Mouse (Mus musculus) MEL (cell line): ENCODE measurements around the gene Nfia. TPM values are rescaled to one million over a fixed set of nuclear protein-coding genes. Genes with fewer than 3 reads are reported as not detected.
A peak's percentile ranks its signal among the peaks of the same experiment; 100 is the strongest.

ENCODE experiments used
- DNase-seq: peaks from one replicate; pipeline ENCODE4 v3.0.0; 2011; ENCODE audit warnings: low read depth, low spot score
- H3K27ac ChIP-seq: 2 replicates; pipeline ENCODE4 v1.5.1; 2012; ENCODE audit warnings: low read depth, mild to moderate bottlenecking, control low read depth, low read length, moderate library complexity; ENCODE audit not compliant: control insufficient read depth
- H3K27me3 ChIP-seq, 2 experiments: fragments of 150-350 bp in 1 of 2; sonication (generic) in 1 of 2; 2 replicates each; pipeline ENCODE4 v1.6.1; 2012; ENCODE audit warnings: low read length in 2 of 2, mild to moderate bottlenecking in 2 of 2, improper control_type of control experiment in 1 of 2, moderate library complexity in 1 of 2; ENCODE audit not compliant: insufficient read depth in 2 of 2, control insufficient read depth in 1 of 2
- H3K36me3 ChIP-seq, 2 experiments: 2 replicates each; pipeline ENCODE4 v1.6.1; 2012 to 2014; ENCODE audit warnings: low read length in 2 of 2, improper control_type of control experiment in 1 of 2, inconsistent platforms in 1 of 2, mild to moderate bottlenecking in 1 of 2; ENCODE audit not compliant: insufficient read depth in 2 of 2, control insufficient read depth in 1 of 2
- H3K4me1 ChIP-seq, 2 experiments: fragments of 150-350 bp in 1 of 2; sonication (generic) in 1 of 2; 2 replicates each; pipeline ENCODE4 v1.6.1; 2012; ENCODE audit warnings: low read length in 2 of 2, improper control_type of control experiment in 1 of 2, mild to moderate bottlenecking in 1 of 2; ENCODE audit not compliant: insufficient read depth in 2 of 2, control insufficient read depth in 1 of 2
- H3K4me3 ChIP-seq, 2 experiments: fragments of 150-350 bp in 1 of 2; sonication (generic) in 1 of 2; 2 replicates each; pipeline ENCODE4 v1.5.1; 2012; ENCODE audit warnings: low read depth in 2 of 2, low read length in 2 of 2, mild to moderate bottlenecking in 2 of 2, moderate library complexity in 2 of 2, control low read depth in 1 of 2, improper control_type of control experiment in 1 of 2; ENCODE audit not compliant: control insufficient read depth in 1 of 2, insufficient read depth in 1 of 2
- H3K79me2 ChIP-seq: 2 replicates; pipeline ENCODE4 v1.6.1; 2012; ENCODE audit warnings: mild to moderate bottlenecking, low read length, moderate library complexity; ENCODE audit not compliant: control insufficient read depth, poor library complexity, insufficient read depth
- H3K9ac ChIP-seq: 2 replicates; pipeline ENCODE4 v1.6.1; 2012; ENCODE audit warnings: low read depth, mild to moderate bottlenecking, control low read depth, low read length, moderate library complexity; ENCODE audit not compliant: control insufficient read depth, poor library complexity, severe bottlenecking
- H3K9me3 ChIP-seq: fragments of 150-350 bp; sonication (generic); replicated peaks from 2 replicates; pipeline ENCODE4 v1.6.1; 2012; ENCODE audit warnings: mild to moderate bottlenecking, low read length, improper control_type of control experiment, moderate library complexity; ENCODE audit not compliant: insufficient read depth
- BHLHE40 ChIP-seq: IDR thresholded peaks from 2 replicates; pipeline ENCODE4 v1.6.1; 2012; ENCODE audit warnings: low read depth, mild to moderate bottlenecking, inconsistent platforms, low read length, improper control_type of control experiment, borderline replicate concordance
- CHD1 ChIP-seq: IDR thresholded peaks from 2 replicates; pipeline ENCODE4 v1.6.1; 2012; ENCODE audit warnings: low read depth, mild to moderate bottlenecking, inconsistent platforms, low read length, improper control_type of control experiment
- CHD2 ChIP-seq: IDR thresholded peaks from 2 replicates; pipeline ENCODE4 v1.6.1; 2011; ENCODE audit warnings: low read length, improper control_type of control experiment
- CTCF ChIP-seq, 3 experiments: IDR thresholded peaks in 2 of 3; conservative IDR thresholded peaks in 1 of 3; 2 replicates each; pipeline ENCODE4 v1.5.1; 2011 to 2012; ENCODE audit warnings: low read length in 3 of 3, low read depth in 2 of 3, mild to moderate bottlenecking in 2 of 3, improper control_type of control experiment in 1 of 3, inconsistent platforms in 1 of 3, mixed read lengths in 1 of 3, moderate library complexity in 1 of 3; ENCODE audit not compliant: control insufficient read depth in 1 of 3, insufficient read depth in 1 of 3, poor library complexity in 1 of 3, severe bottlenecking in 1 of 3
- E2F4 ChIP-seq: IDR thresholded peaks from 2 replicates; pipeline ENCODE4 v1.6.1; 2011; ENCODE audit warnings: low read depth, low read length, improper control_type of control experiment, borderline replicate concordance
- ELF1 ChIP-seq: IDR thresholded peaks from 2 replicates; pipeline ENCODE4 v1.6.1; 2014; ENCODE audit warnings: low read depth, mild to moderate bottlenecking, inconsistent platforms, low read length, improper control_type of control experiment, moderate library complexity
- EP300 ChIP-seq, 2 experiments: IDR thresholded peaks; 2 replicates each; pipeline ENCODE4 v1.6.1; 2011; ENCODE audit warnings: improper control_type of control experiment in 2 of 2, low read length in 2 of 2, low read depth in 1 of 2, mild to moderate bottlenecking in 1 of 2
- GABPA ChIP-seq: IDR thresholded peaks from 2 replicates; pipeline ENCODE4 v1.6.1; 2012; ENCODE audit warnings: low read depth, mild to moderate bottlenecking, inconsistent platforms, low read length, improper control_type of control experiment, moderate library complexity
- GATA1 ChIP-seq: IDR thresholded peaks from 2 replicates; pipeline ENCODE4 v1.6.1; 2011; ENCODE audit warnings: low read depth, low read length, improper control_type of control experiment
- HCFC1 ChIP-seq: IDR thresholded peaks from 2 replicates; pipeline ENCODE4 v1.6.1; 2012; ENCODE audit warnings: low read depth, mild to moderate bottlenecking, inconsistent platforms, low read length, improper control_type of control experiment, moderate library complexity
- JUND ChIP-seq: IDR thresholded peaks from 2 replicates; pipeline ENCODE4 v1.6.1; 2011; ENCODE audit warnings: low read depth, mild to moderate bottlenecking, improper control_type of control experiment, low read length
- KAT2A ChIP-seq: conservative IDR thresholded peaks from 2 replicates; pipeline ENCODE4 v1.6.1; 2012; ENCODE audit warnings: low read depth, low read length, improper control_type of control experiment, inconsistent platforms
- MAX ChIP-seq: IDR thresholded peaks from 2 replicates; pipeline ENCODE4 v1.6.1; 2011; ENCODE audit warnings: low read length, improper control_type of control experiment
- MAZ ChIP-seq: IDR thresholded peaks from 2 replicates; pipeline ENCODE4 v1.6.1; 2012; ENCODE audit warnings: low read depth, mild to moderate bottlenecking, inconsistent platforms, low read length, improper control_type of control experiment
- MEF2A ChIP-seq: IDR thresholded peaks from 2 replicates; pipeline ENCODE4 v1.6.1; 2014; ENCODE audit warnings: low read depth, mild to moderate bottlenecking, inconsistent platforms, low read length, improper control_type of control experiment; ENCODE audit not compliant: poor library complexity, insufficient replicate concordance, severe bottlenecking; ENCODE audit errors: extremely low read depth
- MXI1 ChIP-seq: IDR thresholded peaks from 2 replicates; pipeline ENCODE4 v1.6.1; 2011; ENCODE audit warnings: mild to moderate bottlenecking, low read depth, low read length, improper control_type of control experiment
- MYB ChIP-seq: IDR thresholded peaks from 2 replicates; pipeline ENCODE4 v1.6.1; 2011; ENCODE audit warnings: mild to moderate bottlenecking, low read depth, low read length, improper control_type of control experiment
- NELFE ChIP-seq: IDR thresholded peaks from 2 replicates; pipeline ENCODE4 v1.6.1; 2011; ENCODE audit warnings: low read depth, low read length, improper control_type of control experiment
- POLR2A ChIP-seq, 2 experiments: IDR thresholded peaks; 2 replicates each; pipeline ENCODE4 v1.6.1; 2011 to 2012; ENCODE audit warnings: low read length in 2 of 2, mild to moderate bottlenecking in 2 of 2, control low read depth in 1 of 2, improper control_type of control experiment in 1 of 2, low read depth in 1 of 2, moderate library complexity in 1 of 2; ENCODE audit not compliant: control insufficient read depth in 1 of 2, insufficient read depth in 1 of 2, poor library complexity in 1 of 2
- POLR2AphosphoS5 ChIP-seq: IDR thresholded peaks from 2 replicates; pipeline ENCODE4 v1.6.1; 2012; ENCODE audit warnings: low read depth, borderline replicate concordance, mild to moderate bottlenecking, inconsistent platforms, low read length, moderate library complexity, mixed read lengths
- RCOR1 ChIP-seq: IDR thresholded peaks from 2 replicates; pipeline ENCODE4 v1.6.1; 2012; ENCODE audit warnings: low read depth, mild to moderate bottlenecking, inconsistent platforms, low read length, improper control_type of control experiment
- SIN3A ChIP-seq: IDR thresholded peaks from 2 replicates; pipeline ENCODE4 v1.6.1; 2012; ENCODE audit warnings: low read length, improper control_type of control experiment, inconsistent platforms
- SMC3 ChIP-seq: IDR thresholded peaks from 2 replicates; pipeline ENCODE4 v1.6.1; 2011; ENCODE audit warnings: low read depth, low read length, improper control_type of control experiment
- TAL1 ChIP-seq: IDR thresholded peaks from 2 replicates; pipeline ENCODE4 v1.6.1; 2012; ENCODE audit warnings: mild to moderate bottlenecking, inconsistent platforms, low read length, moderate library complexity, mixed read lengths
- TBP ChIP-seq: IDR thresholded peaks from 2 replicates; pipeline ENCODE4 v1.8.0; 2011; ENCODE audit warnings: low read depth, low read length, improper control_type of control experiment
- TCF12 ChIP-seq: IDR thresholded peaks from 2 replicates; pipeline ENCODE4 v1.6.1; 2014; ENCODE audit warnings: low read depth, mild to moderate bottlenecking, inconsistent platforms, low read length, improper control_type of control experiment, moderate library complexity
- UBTF ChIP-seq: IDR thresholded peaks from 2 replicates; pipeline ENCODE4 v1.6.1; 2012; ENCODE audit warnings: low read depth, mild to moderate bottlenecking, inconsistent platforms, low read length, improper control_type of control experiment, moderate library complexity, borderline replicate concordance; ENCODE audit not compliant: insufficient read depth
- USF1 ChIP-seq: IDR thresholded peaks from 2 replicates; pipeline ENCODE4 v1.6.1; 2014; ENCODE audit warnings: low read depth, mild to moderate bottlenecking, inconsistent platforms, low read length, improper control_type of control experiment, moderate library complexity
- USF2 ChIP-seq, 2 experiments: IDR thresholded peaks; 2 replicates each; pipeline ENCODE4 v1.6.1; 2011 to 2012; ENCODE audit warnings: improper control_type of control experiment in 2 of 2, low read length in 2 of 2, borderline replicate concordance in 1 of 2, inconsistent platforms in 1 of 2, low read depth in 1 of 2, mild to moderate bottlenecking in 1 of 2; ENCODE audit not compliant: insufficient read depth in 1 of 2
- ZC3H11A ChIP-seq: IDR thresholded peaks from 2 replicates; pipeline ENCODE4 v1.6.1; 2012; ENCODE audit warnings: low read depth, mild to moderate bottlenecking, inconsistent platforms, low read length, improper control_type of control experiment
- ZKSCAN1 ChIP-seq: IDR thresholded peaks from 2 replicates; pipeline ENCODE4 v1.6.1; 2012; ENCODE audit warnings: low read depth, mild to moderate bottlenecking, inconsistent platforms, low read length, improper control_type of control experiment, moderate library complexity
- ZMIZ1 ChIP-seq: IDR thresholded peaks from 2 replicates; pipeline ENCODE4 v1.6.1; 2012; ENCODE audit warnings: low read depth, mild to moderate bottlenecking, inconsistent platforms, low read length, improper control_type of control experiment, moderate library complexity
- ZNF384 ChIP-seq: IDR thresholded peaks from 2 replicates; pipeline ENCODE4 v1.6.1; 2012; ENCODE audit warnings: low read depth, mild to moderate bottlenecking, inconsistent platforms, low read length, improper control_type of control experiment
- polyA plus RNA-seq, 2 experiments: library from polyadenylated mRNA; stranded (reverse) in 1 of 2; unstranded in 1 of 2; fragments of >175 nt in 1 of 2; fragments of >200 nt in 1 of 2; gene quantifications; 2 replicates each; pipeline versions ENCODE4 v1.2.1 to v1.2.4; 2012; ENCODE audit warnings: low replicate concordance in 2 of 2, low read depth in 1 of 2; ENCODE audit not compliant: insufficient read length in 2 of 2, insufficient read depth in 1 of 2, missing spikeins in 1 of 2
- total RNA-seq: library from RNA; depleted of rRNA; stranded (reverse); fragments of 300-350 nt; gene quantifications from 2 replicates; pipeline ENCODE4 v1.2.3, GENCODE M21; 2012; rRNA removed

The Nfia gene
- 10.2 and 16.4 TPM in 2 replicates for total RNA-seq
- 10 to 100 TPM; 13.4 to 20.5 TPM for polyA plus RNA-seq

DNA sequence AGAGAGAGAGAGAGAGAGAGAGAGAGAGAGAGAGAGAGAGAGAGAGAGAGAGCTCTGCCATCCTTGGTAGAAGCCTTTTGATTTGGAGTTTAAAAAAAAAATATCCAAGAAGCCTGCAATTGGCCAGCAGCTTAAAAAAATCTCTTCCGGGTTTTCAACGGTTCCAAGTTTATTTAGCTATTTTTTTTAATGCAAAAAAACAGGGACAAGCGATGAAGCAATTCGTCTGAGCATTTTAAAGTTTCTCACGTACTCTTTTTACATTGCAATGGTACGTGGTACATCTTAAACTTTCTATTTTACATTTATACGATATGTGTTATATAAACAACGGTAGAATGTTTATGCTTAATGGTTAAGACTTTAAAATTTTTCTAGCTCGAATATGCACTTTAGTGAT, at the start of gene Nfia:
Gene Nfia (plus strand): TSS at position 94 of the 400 bp plus-strand sequence.
- Histone ChIP-seq H3K36me3 (peaks cover 0 to 4% of the 10 kb centered on the region in 2 experiments; a peak in 2 of 4 replicates), H3K4me3 (peak within 1 kb of the TSS; percentile 67 to 76), H3K27me3 (no peaks in the 10 kb centered on the region), H3K9me3 (no peaks in the 10 kb centered on the region), H3K27ac (peak within 1 kb of the TSS; percentile 88), H3K79me2 (peaks cover 13% of the 10 kb centered on the region), H3K4me1 (peaks cover 0 to 5% of the 10 kb centered on the region in 2 experiments), H3K9ac (peak within 1 kb of the TSS; percentile 60)
- TF ChIP-seq POLR2AphosphoS5 (no peak), MAX (no peak), TAL1 (no peak), USF2 (IDR thresholded peaks at IDR 0.05; ENCODE audit: borderline replicate concordance in 1 of 2, insufficient read depth in 1 of 2, low read depth in 1 of 2, low read length in 2 of 2) (no peak), CHD2 (no peak), JUND (peak; percentile 88; the same call in 1 of the 2 replicates), ZMIZ1 (no peak; the same call in 1 of the 2 replicates), CHD1 (no peak; the same call in 1 of the 2 replicates), USF1 (no peak), CTCF (IDR thresholded peaks at IDR 0.05 in 2 of 3, conservative IDR thresholded peaks at IDR 0.05 in 1 of 3; ENCODE audit: control insufficient read depth in 1 of 3, insufficient read depth in 1 of 3, low read depth in 2 of 3, low read length in 3 of 3, poor library complexity in 1 of 3, severe bottlenecking in 1 of 3) (no peak), MYB (peak; percentile 75), RCOR1 (no peak), EP300 (IDR thresholded peaks at IDR 0.05; ENCODE audit: low read depth in 1 of 2, low read length in 2 of 2) (no peak), TCF12 (no peak), ELF1 (peak; percentile 72), E2F4 (0 out of 2 replicates have a peak, but pooled peaks have one; percentile 35), KAT2A (no peak; the same call in 1 of the 2 replicates), GABPA (no peak), BHLHE40 (no peak), MAZ (no peak), UBTF (no peak), SIN3A (peak; percentile 0; the same call in 1 of the 2 replicates), HCFC1 (no peak), POLR2A (IDR thresholded peaks at IDR 0.05; ENCODE audit: control insufficient read depth in 1 of 2, insufficient read depth in 1 of 2, low read depth in 1 of 2, low read length in 2 of 2, poor library complexity in 1 of 2) (no peak; a peak in 1 of 4 replicates), MXI1 (no peak), GATA1 (no peak), NELFE (no peak), ZNF384 (peak; percentile 94), TBP (no peak), SMC3 (no peak), ZKSCAN1 (no peak), MEF2A (no peak), ZC3H11A (no peak)
- DNase-seq: peak; percentile 73
